Mouse (Mus musculus) adrenal gland, postnatal 10 days (tissue): Measurements from ENCODE around the gene Rin1. TPM values are rescaled to one million over a fixed set of nuclear protein-coding genes. Genes with fewer than 3 reads are reported as not detected.

Experiments
- DNase-seq: peaks from one replicate; pipeline ENCODE4 v3.0.0; 2021; ENCODE audit warnings: mixed read lengths
- total RNA-seq, 2 experiments: library from RNA; stranded (reverse); gene quantifications; 2 replicates each; pipeline ENCODE4 v1.2.3; 2021

Rin1 gene
- total RNA-seq, 2 experiments from 2014 or later = 1.7 to 3.7 TPM

DNA sequence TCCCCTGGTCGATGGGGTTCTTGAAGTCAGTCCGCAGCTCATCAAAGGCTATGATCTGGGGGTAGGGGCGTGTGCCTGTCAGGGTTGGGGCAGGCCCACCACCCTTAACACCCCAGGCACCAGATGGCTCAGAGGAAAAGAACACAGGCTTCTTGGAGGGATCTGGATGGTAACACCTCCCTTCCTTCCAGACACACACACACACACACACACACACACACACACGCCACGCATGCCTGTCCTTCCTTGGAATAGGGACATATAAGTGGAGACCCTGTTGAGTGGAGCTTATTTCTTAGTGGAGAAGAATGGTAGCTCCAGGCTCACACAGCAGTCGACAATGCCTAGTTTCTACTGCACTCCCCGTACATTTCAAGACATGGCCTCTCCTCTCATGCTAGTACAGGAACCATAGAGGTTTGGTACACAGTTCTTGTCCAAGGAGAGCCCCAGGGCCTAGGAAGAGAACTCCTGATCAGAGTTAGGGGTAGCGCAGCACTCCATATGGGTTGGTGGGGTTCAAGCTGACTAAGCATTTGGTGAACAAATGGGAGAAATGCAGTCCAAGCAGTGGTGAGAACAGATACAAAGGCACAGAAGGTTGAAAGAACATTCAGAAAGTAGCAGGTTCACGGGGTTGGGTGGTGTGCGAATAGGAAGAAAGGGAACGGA is 44.6 kb downstream of the Rin1 start:
- no peak for DNase-seq

DNA sequence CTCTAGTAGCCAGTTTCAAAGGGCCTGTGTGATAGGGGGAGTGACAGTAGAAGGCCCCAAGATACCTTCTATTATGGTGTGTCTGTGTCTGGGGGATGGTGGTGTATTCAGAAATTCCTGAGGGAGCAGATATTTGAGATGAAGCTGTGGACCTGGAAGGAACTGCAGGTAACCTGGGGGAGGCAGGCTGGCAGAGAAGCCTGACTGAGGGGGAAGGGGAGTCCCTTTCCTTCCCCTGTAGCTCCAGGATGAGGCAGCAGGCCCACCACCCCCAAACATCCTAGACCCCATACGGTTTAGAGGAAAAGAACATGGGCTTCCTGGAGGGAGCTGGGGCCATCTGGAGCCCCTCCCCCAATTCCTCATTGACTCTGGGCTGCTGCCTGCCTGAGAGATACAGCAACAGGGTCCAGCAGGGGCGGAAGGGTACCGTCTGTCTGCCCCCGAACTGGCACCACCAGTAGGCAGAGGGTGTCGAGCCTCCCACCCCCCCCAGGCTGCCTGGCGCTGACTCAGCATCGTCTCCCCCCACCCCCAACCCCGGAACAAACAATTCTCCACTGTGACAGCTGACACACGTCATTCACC is 45.7 kb downstream of the Rin1 start:
- DNase-seq = no peak

DNA sequence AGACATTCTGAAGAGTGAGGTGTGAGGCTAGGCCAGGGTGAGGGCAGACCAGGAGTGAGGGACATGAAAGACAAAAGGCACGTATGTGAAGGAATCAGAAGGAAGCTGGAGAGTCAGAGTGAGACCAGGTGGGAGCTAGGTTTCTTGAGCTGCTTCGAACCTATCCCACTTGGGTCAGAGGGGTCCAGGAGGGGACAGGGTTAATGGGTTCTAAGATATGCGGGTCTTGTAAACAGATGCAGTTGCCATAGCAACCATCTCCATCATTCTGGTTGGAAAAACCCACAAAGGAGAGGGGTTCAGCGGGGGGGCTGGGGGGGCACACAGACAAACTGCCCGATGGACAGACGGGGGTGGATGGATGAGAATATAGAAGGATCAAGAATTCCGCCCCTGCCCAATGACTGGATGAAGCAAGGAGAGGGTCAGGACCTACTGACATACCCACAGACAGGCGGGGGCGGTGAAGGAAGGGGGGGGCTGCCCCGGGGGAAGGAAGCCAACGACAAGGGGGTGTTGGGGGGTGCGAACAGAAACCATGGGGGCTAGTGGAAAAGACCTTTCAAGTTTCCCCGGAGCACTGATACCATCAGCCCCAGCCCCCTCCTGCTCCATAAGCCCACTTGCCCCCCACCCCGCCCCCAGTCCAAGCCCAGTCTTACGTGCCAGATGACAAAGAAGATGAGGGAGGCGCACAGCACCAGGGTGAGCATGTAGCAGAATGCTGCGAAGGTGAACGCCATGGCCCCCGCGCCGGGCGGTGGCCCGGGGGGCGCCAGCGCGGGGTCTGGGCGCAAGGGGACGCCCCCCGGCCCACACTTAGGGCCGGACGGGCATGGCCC is 47.5 kb downstream of the Rin1 start:
- no peak for DNase-seq

DNA sequence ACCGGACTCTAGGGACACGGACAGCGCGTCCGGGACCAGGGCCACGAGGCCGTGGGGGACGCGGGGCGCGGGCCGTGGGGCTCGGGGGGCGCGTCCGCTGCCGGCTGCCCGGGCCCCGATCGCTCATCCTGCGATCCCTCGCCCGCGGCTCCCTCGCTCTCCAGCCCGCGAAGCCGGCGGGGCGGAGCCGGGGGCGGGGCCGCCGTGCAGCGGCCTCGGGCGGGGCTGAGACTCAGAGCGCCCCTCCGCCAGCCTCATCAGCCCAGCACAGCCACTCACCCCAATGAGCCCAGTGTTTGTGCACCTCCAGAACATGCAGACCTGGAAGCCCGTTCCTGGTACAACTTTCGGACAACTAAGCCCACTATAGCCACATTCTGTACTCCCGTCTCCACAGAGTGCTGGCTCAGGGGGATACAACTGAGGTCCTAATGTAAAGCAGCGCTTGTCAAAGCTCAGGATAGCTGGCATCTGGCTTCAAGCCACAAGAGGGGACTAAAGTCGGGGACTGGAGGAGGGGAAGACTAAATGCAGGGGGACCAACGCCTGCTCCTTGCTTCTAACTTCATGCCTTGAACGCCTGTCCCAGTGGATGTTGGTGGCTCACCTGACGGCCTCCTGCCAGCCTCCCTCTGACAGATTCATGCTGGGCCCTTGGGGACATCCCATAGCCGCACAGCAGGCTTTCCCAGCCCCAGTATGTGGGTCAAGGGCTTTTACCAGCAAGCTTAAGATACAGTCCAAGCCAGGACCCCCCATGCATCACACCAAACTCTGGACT is 48.3 kb downstream of the Rin1 start, which contains the start of gene Cnih2:
Gene Cnih2 (minus strand): TSS at position 159 of the 781 bp plus-strand sequence.
- DNase-seq = peak; percentile 82

DNA sequence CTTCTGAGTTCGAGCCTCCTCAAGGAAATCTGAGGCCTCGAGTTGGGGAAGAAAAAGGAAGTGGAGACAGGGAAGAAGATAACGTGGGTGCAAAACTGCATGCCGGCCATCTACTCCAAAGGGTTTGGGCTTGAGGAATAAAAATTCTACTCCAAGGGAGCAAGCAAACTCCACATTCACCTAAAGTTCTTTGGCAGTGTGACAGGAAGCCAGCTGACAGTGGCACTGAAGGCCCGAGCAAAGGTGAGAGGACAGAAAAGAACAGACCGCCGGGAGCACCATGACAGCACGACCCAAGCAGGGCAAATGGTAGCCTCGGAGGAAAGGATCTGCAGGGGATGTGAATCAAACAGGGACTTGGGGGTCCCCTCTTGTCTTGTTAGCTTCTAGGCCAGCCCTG is 55.8 kb downstream of the Rin1 start:
- DNase-seq = peak; percentile 46

Other genes with a start within 250 kb of the Rin1 start
- gene Gm21992, start 238.9 kb upstream of the Rin1 start, total RNA-seq = 10 to 100 TPM; 18.7 to 19.9 TPM
- gene Rbm14, start 238.8 kb upstream of the Rin1 start, total RNA-seq = 10 to 100 TPM; 47.0 to 50.2 TPM
- 100 to 1,000 TPM; 109 to 114 TPM for gene Ccs, start 211.1 kb upstream of the Rin1 start, total RNA-seq
- gene Ccdc87, start 211.1 kb upstream of the Rin1 start, total RNA-seq = under 1 TPM in 1 of 2 experiments, not detected in 1; 0.12 TPM
- 100 to 1,000 TPM; 205 to 216 TPM for gene Ctsf, start 195.4 kb upstream of the Rin1 start, total RNA-seq
- gene Actn3, start 172.6 kb upstream of the Rin1 start, total RNA-seq = 10 to 100 TPM; 70.8 to 96.2 TPM
- 10 to 100 TPM; 12.5 to 13.9 TPM for gene Zdhhc24, start 171.8 kb upstream of the Rin1 start, total RNA-seq
- 10 to 100 TPM in 1 of 2 experiments, 1 to 10 TPM in 1; 7.4 to 10.3 TPM for gene Bbs1, start 143.9 kb upstream of the Rin1 start, total RNA-seq
- gene Dpp3, start 122.2 kb upstream of the Rin1 start, total RNA-seq = 10 to 100 TPM; 74.1 to 83.4 TPM
- 1 to 10 TPM; 2.8 to 3.9 TPM for gene Peli3, start 107.4 kb upstream of the Rin1 start, total RNA-seq
- gene Mrpl11, start 88.3 kb upstream of the Rin1 start, total RNA-seq = 10 to 100 TPM; 72.0 to 75.1 TPM
- gene Npas4, start 60.2 kb upstream of the Rin1 start, total RNA-seq = under 1 TPM; 0.15 to 0.24 TPM
- 1 to 10 TPM; 3.2 to 5.1 TPM for gene Slc29a2, start 26.6 kb upstream of the Rin1 start, total RNA-seq
- gene B4gat1, start 11.7 kb upstream of the Rin1 start, total RNA-seq = 10 to 100 TPM; 28.7 to 35.7 TPM
- 1 to 10 TPM; 1.8 to 2.8 TPM for gene AC124502.3, start 11.6 kb upstream of the Rin1 start, total RNA-seq
- gene Brms1, start 9.1 kb upstream of the Rin1 start, total RNA-seq = 10 to 100 TPM; 22.1 to 25.4 TPM
- gene Cd248, start 17.6 kb downstream of the Rin1 start, total RNA-seq = 10 to 100 TPM; 28.1 to 37.5 TPM
- gene Tmem151a, start 35.0 kb downstream of the Rin1 start, total RNA-seq = 1 to 10 TPM; 2.4 to 3.2 TPM
- gene Yif1a, start 38.1 kb downstream of the Rin1 start, total RNA-seq = 10 to 100 TPM; 88.3 to 96.8 TPM
- 1 to 10 TPM; 5.0 to 5.1 TPM for gene Cnih2, start 48.0 kb downstream of the Rin1 start, total RNA-seq
- gene Rab1b, start 56.6 kb downstream of the Rin1 start, total RNA-seq = 100 to 1,000 TPM; 179 to 197 TPM
- 10 to 100 TPM; 28.0 to 40.2 TPM for gene Klc2, start 68.1 kb downstream of the Rin1 start, total RNA-seq
- 10 to 100 TPM; 23.3 to 28.7 TPM for gene Pacs1, start 222.6 kb downstream of the Rin1 start, total RNA-seq
- gene Sf3b2, start 245.0 kb downstream of the Rin1 start, total RNA-seq = 100 to 1,000 TPM; 149 to 167 TPM
- gene Gal3st3, start 247.8 kb downstream of the Rin1 start, total RNA-seq = under 1 TPM; 0.27 to 0.51 TPM